Mouse (Mus musculus) C2C12 (cell line): ENCODE results near the gene Capzb.

Experiments
- CTCF ChIP-seq: IDR thresholded peaks from one replicate; pipeline ENCODE4 v1.5.1; 2011; ENCODE audit not compliant: control insufficient read depth, insufficient read depth, insufficient read length
- MAX ChIP-seq: IDR thresholded peaks from one replicate; pipeline ENCODE4 v1.6.1; 2011; ENCODE audit warnings: mild to moderate bottlenecking, control low read depth
- MYOG ChIP-seq: IDR thresholded peaks from one replicate; pipeline ENCODE4 v1.6.1; 2011; ENCODE audit not compliant: control insufficient read depth, insufficient read length; ENCODE audit errors: extremely low read depth

DNA sequence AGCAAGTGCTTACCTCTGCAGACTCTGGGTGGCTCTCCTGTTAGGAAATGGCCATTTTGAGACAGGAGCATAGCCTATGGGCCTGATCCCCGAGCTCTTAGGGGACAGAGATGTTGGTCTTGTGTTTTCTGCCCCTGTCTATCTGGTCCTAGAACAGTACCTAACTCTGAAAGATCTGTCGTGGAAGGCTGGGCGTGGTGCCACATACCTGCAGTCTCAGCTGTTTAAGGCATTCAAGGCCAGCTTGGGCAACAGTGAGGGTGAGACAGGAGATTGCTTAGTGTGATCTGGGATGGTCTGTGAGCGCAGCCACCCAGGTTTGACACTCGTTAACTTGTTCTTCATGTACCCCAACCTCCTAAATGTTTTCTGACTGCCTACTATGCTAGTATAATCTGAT, 2.4 kb downstream of the Capzb start:
- TF ChIP-seq CTCF (no peak), MAX (no peak), MYOG (no peak)
